Mouse (Mus musculus): ENCODE measurements around the gene Sp140.

GRCm38 (mm10) chr1:85687346-85687745, 87.2 kb downstream of the Sp140 start:
- no peak for TF ChIP-seq CTCF (IDR thresholded peaks at IDR 0.05; ENCODE audit: low read depth)
- no peak for TF ChIP-seq EP300 (optimal IDR thresholded peaks at IDR 0.05)
